Mouse (Mus musculus) embryonic stem cell, embryonic (primary cell): ENCODE data around the gene Rpia.

Source experiments
- CTCF ChIA-PET, 4 experiments: fragments of 300-600 bp in 2 of 4; fragments of 350-600 bp in 2 of 4; sonication (Branson Sonifier 250); formaldehyde crosslinking; loops; one replicate each; lab custom pipeline; 2022; ENCODE audit warnings: inconsistent platforms in 2 of 4; lab: Charles Lee
- POLR2A ChIA-PET, 4 experiments: fragments of 300-600 bp in 2 of 4; fragments of 350-600 bp in 2 of 4; sonication (Branson Sonifier 250); formaldehyde crosslinking; loops; one replicate each; lab custom pipeline; 2022; ENCODE audit warnings: antibody characterized with exemption in 4 of 4, inconsistent platforms in 1 of 4; lab: Charles Lee

Gene Rpia

DNA sequence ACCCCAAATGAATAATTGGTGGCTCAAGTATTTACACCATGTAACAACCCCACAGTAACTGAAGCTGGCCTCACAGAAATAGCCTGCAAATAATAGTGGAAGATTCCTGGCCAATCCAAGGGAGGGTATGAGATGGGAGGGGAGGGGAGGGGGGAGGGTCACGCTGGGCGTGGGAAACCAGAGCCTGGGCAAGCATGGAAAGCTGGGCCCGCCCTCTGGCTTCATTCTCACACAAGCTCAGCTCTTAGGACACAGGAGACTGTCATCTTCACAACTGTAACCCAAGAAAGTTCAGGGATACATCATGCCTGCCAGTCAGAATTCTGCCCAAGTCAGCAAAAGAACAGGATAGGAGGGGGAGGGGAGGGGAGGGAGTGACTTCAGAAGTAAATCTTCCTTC, 6.2 kb downstream of the Rpia start:
- CTCF ChIA-PET = interaction anchor here in 3 of 4 experiments (0.5 to 1.7 kb wide), 8 partner anchors 11 to 1304 kb away, joined by 3 to 8 read pairs (median 4); no protein-coding TSS in a partner anchor
- POLR2A ChIA-PET = interaction anchor here in 2 of 4 experiments (0.7 to 3.1 kb wide), 14 partner anchors 8 to 177 kb away, joined by 3 to 20 read pairs (median 4); partner anchors contain the start of gene Eif2ak3 (in 2 of the 2)

DNA sequence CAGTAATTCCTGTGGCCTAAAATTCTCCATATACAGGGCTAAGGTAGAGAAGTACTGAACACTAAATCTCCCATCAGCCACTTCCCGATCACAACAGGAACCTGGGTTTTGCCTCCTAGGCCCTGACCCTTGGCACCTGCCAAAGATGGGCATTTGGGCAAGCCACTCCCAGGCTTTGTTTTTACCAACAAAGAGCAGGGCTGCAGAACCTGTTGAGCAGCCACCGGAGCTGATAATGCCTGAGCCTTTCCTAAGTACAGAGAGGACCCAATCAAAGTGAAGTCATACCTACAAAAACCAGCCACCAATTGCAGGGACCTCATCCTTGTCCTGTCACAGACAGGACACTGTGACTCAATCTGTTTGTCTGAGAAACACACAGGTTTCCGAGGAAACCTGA, 7.2 kb downstream of the Rpia start:
- CTCF ChIA-PET = interaction anchor here in 1 of 4 experiments (0.7 to 1.7 kb wide), 2 partner anchors 13 to 16 kb away, joined by 3 to 6 read pairs; no protein-coding TSS in a partner anchor
- POLR2A ChIA-PET = interaction anchor here in 2 of 4 experiments (1.6 to 2.3 kb wide), 3 partner anchors 15 to 39 kb away, joined by 3 to 6 read pairs (median 3); no protein-coding TSS in a partner anchor

DNA sequence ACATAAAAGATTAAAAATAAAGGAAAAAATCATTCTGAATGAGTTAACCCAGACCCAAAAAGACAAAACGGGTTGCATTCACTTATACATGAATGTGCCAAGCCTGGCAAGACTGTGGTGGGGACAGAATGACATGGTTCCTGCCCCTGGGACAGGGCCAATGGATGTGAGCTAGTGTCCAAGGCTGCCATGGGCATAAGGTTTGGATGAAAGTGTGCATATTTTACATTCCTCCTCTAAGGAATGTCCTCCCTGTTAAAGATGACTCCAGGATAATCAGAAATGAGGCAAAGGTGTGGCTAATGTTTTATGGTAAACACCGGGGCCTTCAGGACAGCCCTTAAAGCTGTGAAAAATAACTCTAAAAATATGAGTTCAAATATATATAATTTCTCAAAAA, 10.7 kb downstream of the Rpia start:
- CTCF ChIA-PET = interaction anchor here (0.5 to 2.6 kb wide), 6 partner anchors 11 to 70 kb away, joined by 3 to 12 read pairs (median 4); partner anchors contain the start of gene Rpia (in 1 of the 4)
- POLR2A ChIA-PET = interaction anchor here (0.7 to 3.9 kb wide), 20 partner anchors 8 to 450 kb away, joined by 3 to 38 read pairs (median 4); partner anchors contain the start of gene Rpia (in 3 of the 4)

DNA sequence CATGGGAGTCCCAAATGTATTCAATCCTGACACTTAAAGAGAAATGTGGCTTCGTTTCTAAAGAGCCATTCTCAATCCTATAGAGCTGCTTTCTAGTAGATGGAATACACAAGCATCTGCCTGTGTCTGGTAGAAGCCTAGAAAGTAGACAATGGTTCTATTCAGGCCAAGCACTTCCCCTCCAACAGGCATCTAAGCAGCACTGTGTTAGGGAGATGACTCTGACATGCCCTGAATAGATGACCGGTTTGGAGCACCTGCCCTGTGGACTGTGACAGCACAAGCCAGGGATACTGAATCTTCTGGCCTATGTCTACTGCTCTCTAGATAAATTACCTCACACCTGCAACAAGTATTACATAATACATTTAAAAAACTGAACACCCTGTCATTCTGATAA, 17.7 kb downstream of the Rpia start:
- ChIA-PET POLR2A (interaction anchor here in 2 of 4 experiments (0.8 to 4.7 kb wide), 9 partner anchors 8 to 60 kb away, joined by 3 to 28 read pairs (median 4); no protein-coding TSS in a partner anchor), CTCF (interaction anchor here in 2 of 4 experiments (0.9 to 1.0 kb wide), 3 partner anchors 24 to 61 kb away, joined by 3 to 4 read pairs (median 3); no protein-coding TSS in a partner anchor)

DNA sequence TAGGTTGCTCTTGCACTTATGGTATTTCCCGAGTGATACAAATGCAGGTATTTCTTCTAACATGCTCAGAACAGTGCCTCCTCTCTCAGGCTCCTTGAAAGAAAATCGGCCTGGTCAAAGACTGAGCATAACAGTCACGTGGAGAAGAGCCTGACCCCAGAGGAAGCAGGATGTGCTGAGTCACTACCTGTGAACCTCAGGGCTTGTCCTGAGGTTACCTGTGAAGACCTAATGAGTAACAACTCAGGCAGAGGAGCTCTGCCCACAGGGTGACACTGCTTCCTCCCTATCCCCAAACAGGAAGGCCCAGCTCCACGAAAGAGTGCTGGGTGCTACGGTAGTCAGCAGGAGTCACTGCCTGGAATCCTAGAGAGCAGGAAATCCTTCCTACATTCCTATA, 18.3 kb downstream of the Rpia start:
- CTCF ChIA-PET = interaction anchor here in 2 of 4 experiments (1.0 kb wide), 2 partner anchors 31 to 61 kb away, joined by 3 to 4 read pairs; no protein-coding TSS in a partner anchor
- POLR2A ChIA-PET = interaction anchor here in 2 of 4 experiments (0.8 to 4.7 kb wide), 8 partner anchors 8 to 60 kb away, joined by 3 to 28 read pairs (median 4); no protein-coding TSS in a partner anchor

DNA sequence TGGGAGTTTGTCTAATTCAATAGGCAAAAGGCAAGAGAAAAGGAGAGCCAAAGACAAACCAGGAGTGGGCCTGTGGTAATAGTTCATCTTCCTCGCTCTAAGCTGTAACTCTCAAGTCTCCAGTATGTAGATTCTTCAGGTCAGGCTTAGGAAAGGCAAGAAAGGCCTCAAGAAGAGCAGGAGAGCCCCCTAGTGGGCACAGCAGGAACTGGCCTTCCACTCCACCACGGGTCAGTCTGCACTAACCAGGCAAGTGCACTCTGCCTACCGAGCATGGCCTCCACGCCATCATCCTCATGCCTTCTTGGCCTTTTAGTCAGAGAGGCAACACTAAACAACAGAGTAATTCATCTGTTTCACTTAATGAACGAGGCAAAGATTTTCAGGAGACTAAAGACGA, 23.3 kb downstream of the Rpia start:
- CTCF ChIA-PET = interaction anchor here (0.6 to 3.7 kb wide), 36 partner anchors 9 to 491 kb away, joined by 3 to 54 read pairs (median 5); partner anchors contain the start of gene Eif2ak3 (in 1 of the 4)
- POLR2A ChIA-PET = interaction anchor here in 3 of 4 experiments (0.8 to 2.8 kb wide), 20 partner anchors 9 to 55 kb away, joined by 3 to 23 read pairs (median 4); partner anchors contain the start of gene Rpia (in 1 of the 3)

DNA sequence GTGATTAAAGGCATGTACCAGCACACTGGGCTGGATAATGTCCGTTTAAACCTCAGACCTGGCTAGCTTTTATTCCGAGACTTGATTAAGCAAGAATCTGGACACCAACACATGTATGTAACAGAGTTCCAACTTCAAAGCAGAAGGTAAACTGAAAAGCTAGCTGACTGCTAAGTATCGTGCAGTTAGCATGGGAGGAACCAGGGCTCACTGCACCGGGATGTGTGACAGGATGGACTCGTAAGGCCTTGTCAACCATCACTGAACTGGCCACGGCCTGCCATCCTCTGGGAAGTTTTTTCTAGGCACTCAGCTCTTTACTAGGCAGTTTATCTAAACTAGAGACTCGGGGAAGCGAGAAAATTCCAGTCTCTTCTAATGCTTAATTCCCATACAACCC, 27.0 kb downstream of the Rpia start:
- ChIA-PET POLR2A (interaction anchor here in 3 of 4 experiments (0.8 to 5.5 kb wide), 6 partner anchors 9 to 21 kb away, joined by 3 to 18 read pairs (median 4); no protein-coding TSS in a partner anchor), CTCF (interaction anchor here in 1 of 4 experiments (0.7 to 1.6 kb wide), 4 partner anchors 13 to 51 kb away, joined by 3 to 4 read pairs (median 4); no protein-coding TSS in a partner anchor)

DNA sequence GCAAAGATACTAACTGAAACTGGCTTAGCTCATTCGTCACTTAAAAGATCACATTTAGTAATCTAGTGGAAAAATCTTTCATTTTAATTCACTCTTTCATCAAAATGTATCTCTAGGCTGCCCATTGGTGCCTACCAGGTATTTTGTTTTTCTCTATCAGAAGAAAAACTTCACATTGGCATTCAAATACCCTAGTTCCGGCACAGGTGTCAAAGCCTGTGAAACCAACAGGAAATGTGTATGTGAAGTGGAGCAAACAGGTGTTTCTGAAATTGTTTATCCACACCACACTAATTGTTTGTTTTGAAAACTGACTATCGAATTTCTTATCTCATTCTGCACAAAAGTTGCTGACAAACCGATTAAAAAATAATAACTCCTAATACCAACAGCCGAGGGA, 27.5 kb downstream of the Rpia start:
- ChIA-PET POLR2A (interaction anchor here in 3 of 4 experiments (0.9 to 5.5 kb wide), 6 partner anchors 9 to 22 kb away, joined by 3 to 18 read pairs (median 4); no protein-coding TSS in a partner anchor), CTCF (interaction anchor here in 1 of 4 experiments (1.6 kb wide), 1 partner anchor 40 kb away, joined by 4 read pairs; no protein-coding TSS in a partner anchor)

DNA sequence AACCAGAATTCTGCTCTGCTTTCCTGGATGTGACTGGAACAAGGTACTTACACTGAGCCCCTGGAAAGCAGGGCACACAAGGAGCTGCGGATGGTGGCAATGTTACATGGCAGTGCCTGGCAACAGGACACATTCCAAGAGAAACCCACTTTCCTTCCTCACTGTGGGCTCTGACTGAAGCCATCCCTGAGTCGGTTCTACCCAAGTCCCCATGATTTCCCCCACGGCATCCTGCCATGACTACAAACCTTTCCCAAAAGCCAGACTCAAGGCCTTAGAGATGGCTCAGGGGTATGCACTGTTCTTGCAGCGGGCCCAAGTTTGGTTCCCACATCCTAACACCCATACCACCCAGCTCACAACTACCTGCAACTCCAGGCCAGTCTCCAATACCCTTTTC, 28.2 kb downstream of the Rpia start:
- ChIA-PET POLR2A (interaction anchor here in 3 of 4 experiments (0.6 to 5.5 kb wide), 6 partner anchors 8 to 22 kb away, joined by 3 to 18 read pairs (median 4); no protein-coding TSS in a partner anchor), CTCF (interaction anchor here in 1 of 4 experiments (1.6 kb wide), 1 partner anchor 41 kb away, joined by 4 read pairs; no protein-coding TSS in a partner anchor)

DNA sequence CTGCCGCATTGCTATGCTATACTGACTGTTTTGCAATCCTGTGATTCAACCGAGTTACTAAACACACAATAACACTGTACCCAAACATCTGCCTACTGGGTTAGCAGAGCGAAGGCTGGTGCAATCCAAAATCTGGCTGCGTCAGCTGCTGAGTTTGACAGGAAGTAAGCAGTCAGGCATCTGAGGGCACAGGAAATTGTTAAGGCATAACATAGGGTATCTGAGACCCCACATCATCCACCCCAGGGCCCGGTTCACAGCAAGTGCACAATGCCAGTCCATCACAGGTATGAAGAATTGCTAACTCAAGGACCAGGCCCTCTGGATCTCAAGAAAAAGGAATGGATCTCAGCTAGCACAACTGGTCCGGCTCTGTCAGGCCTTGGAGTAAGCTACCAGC, 29.4 kb downstream of the Rpia start:
- ChIA-PET CTCF (interaction anchor here in 3 of 4 experiments (0.6 to 1.5 kb wide), 3 partner anchors 35 to 265 kb away, joined by 3 read pairs; no protein-coding TSS in a partner anchor), POLR2A (interaction anchor here in 1 of 4 experiments (0.8 to 5.5 kb wide), 4 partner anchors 9 to 62 kb away, joined by 3 to 18 read pairs (median 4); partner anchors contain the start of gene Rpia)

DNA sequence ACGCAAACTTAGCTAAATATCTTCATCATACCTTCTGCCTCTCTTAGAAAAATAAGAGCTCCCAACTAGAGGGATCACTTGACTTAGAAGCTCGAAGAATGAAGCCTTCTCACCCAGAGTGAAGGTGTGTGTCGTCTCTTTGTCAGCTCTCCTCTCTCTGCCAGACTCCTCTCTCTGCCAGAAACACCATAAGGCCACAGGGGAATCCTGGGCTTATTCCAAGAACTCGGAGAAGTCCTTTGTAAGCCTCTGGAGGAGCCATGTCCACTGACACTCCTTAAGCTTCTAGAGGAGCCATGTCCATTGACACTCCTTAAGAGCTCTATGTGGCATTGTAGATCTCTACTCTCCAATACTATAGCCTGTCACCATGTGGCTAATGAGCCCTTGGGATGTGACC, 31.1 kb downstream of the Rpia start:
- POLR2A ChIA-PET = interaction anchor here in 2 of 4 experiments (0.7 to 0.8 kb wide), 2 partner anchors 9 to 25 kb away, joined by 3 to 5 read pairs; no protein-coding TSS in a partner anchor
- CTCF ChIA-PET = interaction anchor here in 3 of 4 experiments (0.6 to 0.9 kb wide), 3 partner anchors 37 to 48 kb away, joined by 3 to 4 read pairs (median 3); no protein-coding TSS in a partner anchor

DNA sequence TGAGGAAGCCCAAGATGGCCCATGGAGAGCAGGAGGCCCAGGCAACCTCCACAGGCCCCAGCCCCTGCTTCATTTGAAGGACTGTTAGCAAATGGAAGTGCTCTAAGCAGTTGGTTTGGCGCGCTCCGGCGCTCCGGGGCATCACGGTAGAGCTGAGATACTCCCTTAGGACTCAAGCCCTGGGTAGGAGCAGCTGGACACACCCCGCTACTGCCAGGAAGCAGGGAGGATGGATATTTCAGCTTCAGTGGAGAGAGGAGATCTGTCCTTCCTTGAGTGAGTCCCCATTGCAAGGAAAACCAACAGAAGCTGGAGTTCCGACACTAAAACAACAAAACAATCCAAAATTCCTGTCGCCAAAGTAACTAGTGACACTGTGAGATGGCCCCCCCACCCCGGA, 37.2 kb downstream of the Rpia start:
- POLR2A ChIA-PET = interaction anchor here in 1 of 4 experiments (0.6 kb wide), 1 partner anchor 36 kb away, joined by 3 read pairs; no protein-coding TSS in a partner anchor

DNA sequence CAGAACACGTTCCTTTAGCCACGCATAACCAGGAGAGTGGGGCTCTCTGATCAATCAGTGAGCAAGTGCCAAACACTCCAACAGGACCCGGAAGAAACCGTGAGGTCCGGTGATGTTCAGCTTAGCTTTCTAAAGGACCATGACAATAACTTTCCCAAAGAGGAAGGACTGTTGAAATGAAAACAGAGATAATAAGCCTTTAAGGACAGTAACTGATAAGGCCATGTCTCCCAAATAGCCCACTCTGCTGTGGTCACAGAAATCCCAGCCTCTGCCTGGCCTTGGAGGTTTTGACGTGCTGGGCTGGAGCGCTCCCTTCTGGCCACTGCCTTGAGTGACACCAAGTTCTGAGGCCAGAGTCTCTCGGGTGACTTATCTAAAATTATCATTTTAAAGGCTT, 39.7 kb downstream of the Rpia start:
- ChIA-PET CTCF (interaction anchor here in 1 of 4 experiments (1.2 kb wide), 1 partner anchor 16 kb away, joined by 3 read pairs; no protein-coding TSS in a partner anchor), POLR2A (interaction anchor here in 1 of 4 experiments (0.5 kb wide), 1 partner anchor 26 kb away, joined by 5 read pairs; no protein-coding TSS in a partner anchor)

More for the DNA sequence above, 37.2 kb downstream of the Rpia start:
- CTCF ChIA-PET = interaction anchor here in 1 of 4 experiments (1.7 to 3.5 kb wide), 2 partner anchors 14 to 43 kb away, joined by 4 to 13 read pairs; no protein-coding TSS in a partner anchor

DNA sequence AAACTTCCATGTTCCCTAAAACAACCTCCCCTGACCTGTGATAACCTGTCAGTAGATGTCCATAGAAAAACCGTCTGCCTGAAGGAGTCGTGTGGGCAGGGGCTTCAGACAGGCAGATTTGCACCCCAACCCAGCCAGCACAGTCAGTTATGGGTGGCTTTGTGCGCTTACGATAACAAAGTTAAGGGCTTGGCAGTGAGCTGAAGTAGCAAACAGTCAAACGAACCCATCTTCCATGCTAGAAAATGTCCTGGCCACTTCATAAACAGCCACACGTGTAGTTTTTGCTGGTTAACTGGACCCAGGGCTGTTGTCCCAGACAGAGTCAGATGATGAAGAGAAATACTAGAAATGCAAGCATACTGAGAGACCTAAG, 40.1 kb downstream of the Rpia start:
- ChIA-PET CTCF (interaction anchor here in 2 of 4 experiments (0.9 to 1.2 kb wide), 3 partner anchors 17 to 38 kb away, joined by 3 to 4 read pairs (median 3); no protein-coding TSS in a partner anchor), POLR2A (interaction anchor here in 2 of 4 experiments (0.5 to 0.8 kb wide), 3 partner anchors 11 to 26 kb away, joined by 3 to 5 read pairs (median 3); no protein-coding TSS in a partner anchor)

DNA sequence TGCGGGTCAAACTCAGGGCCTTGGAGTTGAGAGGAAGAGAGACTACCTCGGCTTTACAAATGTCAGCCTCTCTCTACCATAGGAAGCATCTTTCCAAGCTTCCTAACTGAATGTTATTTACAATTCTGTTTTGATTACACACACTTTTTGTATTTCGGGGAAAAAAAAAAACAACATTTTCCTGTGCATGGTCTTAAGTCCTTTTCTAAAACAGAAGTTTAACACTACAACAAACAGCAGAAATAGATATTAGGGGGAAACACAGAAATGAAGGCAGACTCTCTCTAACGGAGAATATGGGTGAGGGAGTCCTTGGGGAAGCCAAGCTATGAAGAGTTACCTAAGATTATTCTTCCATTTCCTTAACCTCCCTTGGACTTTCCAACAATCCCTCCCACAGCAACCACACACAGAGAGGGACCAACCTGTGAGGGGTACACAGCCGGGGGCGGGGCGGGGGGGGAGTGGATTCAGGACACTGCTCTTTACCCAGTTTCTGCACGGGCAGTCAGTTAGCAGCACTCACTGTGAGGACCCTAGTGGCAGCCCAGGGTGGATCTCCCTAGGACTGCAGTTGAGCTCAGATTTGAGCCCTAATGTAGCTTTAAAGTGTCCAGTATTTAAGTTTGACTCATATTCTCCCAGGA, 40.7 kb downstream of the Rpia start:
- POLR2A ChIA-PET = interaction anchor here in 1 of 4 experiments (0.7 to 1.0 kb wide), 3 partner anchors 10 to 19 kb away, joined by 3 read pairs; no protein-coding TSS in a partner anchor
- CTCF ChIA-PET = interaction anchor here in 2 of 4 experiments (0.9 to 1.2 kb wide), 3 partner anchors 17 to 37 kb away, joined by 3 to 4 read pairs (median 3); no protein-coding TSS in a partner anchor

DNA sequence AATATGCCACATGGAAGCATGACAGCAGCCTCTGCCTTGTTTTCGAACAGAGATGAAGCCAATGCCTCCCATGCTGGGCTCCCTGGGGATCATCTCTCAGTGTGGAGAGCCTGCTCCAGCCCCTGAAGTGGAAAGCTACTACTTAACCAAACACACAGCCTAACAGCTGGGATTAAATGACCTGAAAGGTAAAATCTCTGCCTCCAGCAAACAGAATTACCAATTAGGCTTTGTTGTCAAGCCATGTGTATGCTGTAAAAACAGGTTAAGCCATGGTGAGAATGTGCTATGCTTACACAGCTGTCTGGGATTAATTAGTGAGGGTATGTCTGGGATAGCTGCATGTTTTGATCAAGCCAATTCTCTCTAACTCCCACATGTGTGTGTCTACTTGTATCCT, 42.3 kb downstream of the Rpia start:
- POLR2A ChIA-PET = interaction anchor here in 1 of 4 experiments (1.4 kb wide), 1 partner anchor 19 kb away, joined by 3 read pairs; no protein-coding TSS in a partner anchor
- CTCF ChIA-PET = interaction anchor here in 1 of 4 experiments (1.2 kb wide), 1 partner anchor 19 kb away, joined by 3 read pairs; no protein-coding TSS in a partner anchor

DNA sequence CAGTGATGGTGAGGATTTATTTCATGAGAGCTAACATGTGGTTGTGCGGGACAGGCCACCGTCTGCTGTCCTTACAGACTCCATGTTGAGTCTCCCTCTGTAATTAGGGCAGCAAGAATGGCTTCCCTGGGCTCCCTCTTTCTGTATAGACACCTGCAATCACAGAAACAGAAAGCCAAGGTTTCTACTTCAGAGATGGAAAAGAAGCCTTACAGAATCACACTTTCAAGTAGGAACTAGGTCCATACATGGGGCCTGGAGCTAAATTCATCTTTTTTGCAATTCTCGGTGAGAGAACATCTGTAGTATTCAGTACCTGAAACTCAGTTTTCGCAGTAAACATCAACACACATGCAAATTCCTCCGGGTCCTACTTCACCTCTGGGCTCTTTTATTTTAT, 44.3 kb downstream of the Rpia start:
- ChIA-PET POLR2A (no interaction called here), CTCF (interaction anchor here in 2 of 4 experiments (0.6 to 1.5 kb wide), 2 partner anchors 21 to 56 kb away, joined by 4 to 10 read pairs (median 4); no protein-coding TSS in a partner anchor)
